Mouse (Mus musculus) myocyte (in vitro differentiated cells): ENCODE measurements around the gene Cobl.

Source experiments
- CEBPB ChIP-seq: IDR thresholded peaks from 2 replicates; pipeline ENCODE4 v1.6.1; 2011; ENCODE audit warnings: mild to moderate bottlenecking, moderate library complexity; ENCODE audit not compliant: poor library complexity, insufficient read depth, severe bottlenecking
- E2F4 ChIP-seq: IDR thresholded peaks from one replicate; pipeline ENCODE4 v1.6.1; 2011; ENCODE audit warnings: mild to moderate bottlenecking, control low read depth, moderate library complexity; ENCODE audit not compliant: insufficient read depth
- MAX ChIP-seq: IDR thresholded peaks from one replicate; pipeline ENCODE4 v1.6.1; 2011; ENCODE audit warnings: low read depth, mild to moderate bottlenecking, control low read depth
- MYOD1 ChIP-seq, 3 experiments: IDR thresholded peaks; one replicate each; pipeline ENCODE4 v1.6.1; 2011; ENCODE audit warnings: control low read depth in 2 of 3, low read depth in 2 of 3, mild to moderate bottlenecking in 2 of 3, moderate library complexity in 1 of 3; ENCODE audit not compliant: insufficient read length in 2 of 3, control insufficient read depth in 1 of 3
- MYOG ChIP-seq, 3 experiments: IDR thresholded peaks; one replicate each; pipeline ENCODE4 v1.6.1; 2011; ENCODE audit warnings: control low read depth in 2 of 3, low read depth in 2 of 3, mild to moderate bottlenecking in 2 of 3; ENCODE audit not compliant: insufficient read length in 2 of 3, control insufficient read depth in 1 of 3, insufficient read depth in 1 of 3
- POLR2A ChIP-seq: IDR thresholded peaks from one replicate; pipeline ENCODE4 v1.6.1; 2011; ENCODE audit warnings: low read depth, mild to moderate bottlenecking, control low read depth, moderate library complexity; ENCODE audit not compliant: insufficient read length
- POLR2AphosphoS2 ChIP-seq: IDR thresholded peaks from one replicate; pipeline ENCODE4 v1.6.1; 2011; ENCODE audit warnings: low read depth, control low read depth; ENCODE audit not compliant: insufficient read length
- SRF ChIP-seq: IDR thresholded peaks from one replicate; pipeline ENCODE4 v1.6.1; 2011; ENCODE audit warnings: low read depth; ENCODE audit not compliant: control insufficient read depth, insufficient read length
- TCF12 ChIP-seq: IDR thresholded peaks from one replicate; pipeline ENCODE4 v1.6.1; 2011; ENCODE audit warnings: mild to moderate bottlenecking, control low read depth; ENCODE audit not compliant: poor library complexity, insufficient read depth, severe bottlenecking
- TCF3 ChIP-seq: IDR thresholded peaks from one replicate; pipeline ENCODE4 v1.6.1; 2011; ENCODE audit warnings: low read depth, control low read depth; ENCODE audit not compliant: insufficient read length
- USF1 ChIP-seq: IDR thresholded peaks from one replicate; pipeline ENCODE4 v1.6.1; 2011; ENCODE audit warnings: low read depth, mild to moderate bottlenecking, control low read depth, moderate library complexity

GRCm38 (mm10) chr11:12304879-12305278 is 159.9 kb downstream of the Cobl start:
- TF ChIP-seq POLR2A = no peak
- TF ChIP-seq USF1 = no peak
- no peak for TF ChIP-seq MAX
- TF ChIP-seq POLR2AphosphoS2 = no peak
- TF ChIP-seq E2F4 = no peak
- TF ChIP-seq SRF = no peak
- no peak for TF ChIP-seq CEBPB
- no peak for TF ChIP-seq MYOG (IDR thresholded peaks at IDR 0.05; ENCODE audit: control insufficient read depth in 1 of 3, insufficient read depth in 1 of 3, insufficient read length in 2 of 3, low read depth in 2 of 3)
- no peak for TF ChIP-seq TCF12
- no peak for TF ChIP-seq MYOD1 (IDR thresholded peaks at IDR 0.05; ENCODE audit: control insufficient read depth in 1 of 3, insufficient read length in 2 of 3, low read depth in 2 of 3)
- no peak for TF ChIP-seq TCF3
